Mouse (Mus musculus): ENCODE results near the gene Mdga1. TPM values are rescaled to one million over a fixed set of nuclear protein-coding genes. Genes with fewer than 3 reads are reported as not detected.

Mdga1 gene
- total and polyA plus RNA-seq, 3 experiments: 0.05 TPM; not detected in 1

GRCm38 (mm10) chr17:29920089-29920488, 49.8 kb downstream of the Mdga1 start:
- ATAC-seq (ENCODE audit: extremely low read depth, insufficient number of reproducible peaks, low FRiP score, poor library complexity, severe bottlenecking): no peak
- Histone ChIP-seq H3K4me3 (ENCODE audit: low read depth, low read length) (no peak overlapping the region), H3K4me1 (ENCODE audit: insufficient read depth, low read depth, low read length) (no peaks in the 10 kb centered on the region), H3K36me3 (replicated peaks) (no peaks in the 10 kb centered on the region), H3K27me3 (ENCODE audit: insufficient read depth, low read length) (peaks cover 39% of the 10 kb centered on the region), H3K9me3 (replicated peaks) (no peaks in the 10 kb centered on the region; the same call in 1 of the 2 replicates)
- no peak for DNase-seq (ENCODE audit: low spot score)
- TF ChIP-seq TAL1 (conservative IDR thresholded peaks at IDR 0.05; ENCODE audit: low read depth, low read length) (no peak), POLR2AphosphoS5 (IDR thresholded peaks at IDR 0.05; ENCODE audit: insufficient replicate concordance, low read depth, low read length) (no peak), GATA2 (IDR thresholded peaks at IDR 0.05; ENCODE audit: borderline replicate concordance, low read depth, low read length) (no peak), GATA1 (IDR thresholded peaks at IDR 0.05; ENCODE audit: borderline replicate concordance, low read length) (no peak), CTCF (IDR thresholded peaks at IDR 0.05; ENCODE audit: low read depth, low read length) (no peak)

GRCm38 (mm10) chr17:29919552-29919920, 50.4 kb downstream of the Mdga1 start:
- Histone ChIP-seq H3K27me3 (ENCODE audit: insufficient read depth, low read length) (peaks cover 36% of the 10 kb centered on the region), H3K4me1 (ENCODE audit: insufficient read depth, low read depth, low read length) (no peaks in the 10 kb centered on the region), H3K36me3 (replicated peaks) (no peaks in the 10 kb centered on the region), H3K4me3 (ENCODE audit: low read depth, low read length) (no peak overlapping the region), H3K9me3 (replicated peaks) (no peaks in the 10 kb centered on the region; the same call in 1 of the 2 replicates)
- TF ChIP-seq GATA1 (IDR thresholded peaks at IDR 0.05; ENCODE audit: borderline replicate concordance, low read length): no peak
- TF ChIP-seq POLR2AphosphoS5 (IDR thresholded peaks at IDR 0.05; ENCODE audit: insufficient replicate concordance, low read depth, low read length): no peak
- TF ChIP-seq TAL1 (conservative IDR thresholded peaks at IDR 0.05; ENCODE audit: low read depth, low read length): no peak
- no peak for TF ChIP-seq CTCF (IDR thresholded peaks at IDR 0.05; ENCODE audit: low read depth, low read length)
- TF ChIP-seq GATA2 (IDR thresholded peaks at IDR 0.05; ENCODE audit: borderline replicate concordance, low read depth, low read length): no peak
- ATAC-seq (ENCODE audit: extremely low read depth, insufficient number of reproducible peaks, low FRiP score, poor library complexity, severe bottlenecking) (no peak), DNase-seq (ENCODE audit: low spot score) (no peak)

GRCm38 (mm10) chr17:29918791-29919551, 50.9 kb downstream of the Mdga1 start:
- H3K4me3 ChIP-seq (ENCODE audit: low read depth, low read length): no peak overlapping the region
- no peaks in the 10 kb centered on the region for H3K4me1 ChIP-seq (ENCODE audit: insufficient read depth, low read depth, low read length)
- no peak for ATAC-seq (ENCODE audit: extremely low read depth, insufficient number of reproducible peaks, low FRiP score, poor library complexity, severe bottlenecking)
- no peaks in the 10 kb centered on the region for H3K9me3 ChIP-seq (replicated peaks)
- DNase-seq (ENCODE audit: low spot score): no peak
- H3K27me3 ChIP-seq (ENCODE audit: insufficient read depth, low read length): peaks cover 36% of the 10 kb centered on the region
- TF ChIP-seq CTCF (IDR thresholded peaks at IDR 0.05; ENCODE audit: low read depth, low read length) (no peak), POLR2AphosphoS5 (IDR thresholded peaks at IDR 0.05; ENCODE audit: insufficient replicate concordance, low read depth, low read length) (no peak), TAL1 (conservative IDR thresholded peaks at IDR 0.05; ENCODE audit: low read depth, low read length) (no peak)
- H3K36me3 ChIP-seq (replicated peaks): no peaks in the 10 kb centered on the region

- no peaks in the 10 kb centered on the region for H3K4me1 ChIP-seq (ENCODE audit: insufficient read depth, low read depth, low read length)
- TF ChIP-seq GATA1 (IDR thresholded peaks at IDR 0.05; ENCODE audit: borderline replicate concordance, low read length): no peak
- no peak for TF ChIP-seq GATA2 (IDR thresholded peaks at IDR 0.05; ENCODE audit: borderline replicate concordance, low read depth, low read length)
- no peak for TF ChIP-seq CTCF (IDR thresholded peaks at IDR 0.05; ENCODE audit: low read depth, low read length)
- no peak for TF ChIP-seq TAL1 (conservative IDR thresholded peaks at IDR 0.05; ENCODE audit: low read depth, low read length)
- no peak for TF ChIP-seq POLR2AphosphoS5 (IDR thresholded peaks at IDR 0.05; ENCODE audit: insufficient replicate concordance, low read depth, low read length)
- H3K4me3 ChIP-seq (ENCODE audit: low read depth, low read length): no peak overlapping the region
- DNase-seq (ENCODE audit: low spot score) (no peak), ATAC-seq (ENCODE audit: extremely low read depth, insufficient number of reproducible peaks, low FRiP score, poor library complexity, severe bottlenecking) (no peak)
- peaks cover 44% of the 10 kb centered on the region for H3K27me3 ChIP-seq (ENCODE audit: insufficient read depth, low read length)
- no peaks in the 10 kb centered on the region for H3K9me3 ChIP-seq (replicated peaks)
- H3K36me3 ChIP-seq (replicated peaks): no peaks in the 10 kb centered on the region
Observed at GRCm38 (mm10) chr17:29916968-29917367, 52.9 kb downstream of the Mdga1 start.

- no peaks in the 10 kb centered on the region for H3K9me3 ChIP-seq (replicated peaks)
- no peaks in the 10 kb centered on the region for H3K36me3 ChIP-seq (replicated peaks)
- DNase-seq (ENCODE audit: low spot score) (no peak), ATAC-seq (ENCODE audit: extremely low read depth, insufficient number of reproducible peaks, low FRiP score, poor library complexity, severe bottlenecking) (no peak)
- H3K4me3 ChIP-seq (ENCODE audit: low read depth, low read length): no peak overlapping the region
- no peaks in the 10 kb centered on the region for H3K4me1 ChIP-seq (ENCODE audit: insufficient read depth, low read depth, low read length)
- H3K27me3 ChIP-seq (ENCODE audit: insufficient read depth, low read length): peaks cover 45% of the 10 kb centered on the region
- TF ChIP-seq TAL1 (conservative IDR thresholded peaks at IDR 0.05; ENCODE audit: low read depth, low read length): no peak
- TF ChIP-seq POLR2AphosphoS5 (IDR thresholded peaks at IDR 0.05; ENCODE audit: insufficient replicate concordance, low read depth, low read length): no peak
- no peak for TF ChIP-seq GATA1 (IDR thresholded peaks at IDR 0.05; ENCODE audit: borderline replicate concordance, low read length)
- no peak for TF ChIP-seq CTCF (IDR thresholded peaks at IDR 0.05; ENCODE audit: low read depth, low read length)
- no peak for TF ChIP-seq GATA2 (IDR thresholded peaks at IDR 0.05; ENCODE audit: borderline replicate concordance, low read depth, low read length)
Observed at GRCm38 (mm10) chr17:29915820-29916219, 54.1 kb downstream of the Mdga1 start.

GRCm38 (mm10) chr17:29913301-29913965, 56.5 kb downstream of the Mdga1 start:
- Histone ChIP-seq H3K4me1 (ENCODE audit: insufficient read depth, low read depth, low read length) (no peaks in the 10 kb centered on the region), H3K9me3 (replicated peaks) (no peaks in the 10 kb centered on the region), H3K36me3 (replicated peaks) (no peaks in the 10 kb centered on the region), H3K4me3 (ENCODE audit: low read depth, low read length) (no peak overlapping the region), H3K27me3 (ENCODE audit: insufficient read depth, low read length) (peaks cover 27% of the 10 kb centered on the region)
- DNase-seq (ENCODE audit: low spot score): no peak
- TF ChIP-seq CTCF (IDR thresholded peaks at IDR 0.05; ENCODE audit: low read depth, low read length) (no peak), GATA2 (IDR thresholded peaks at IDR 0.05; ENCODE audit: borderline replicate concordance, low read depth, low read length) (no peak), GATA1 (IDR thresholded peaks at IDR 0.05; ENCODE audit: borderline replicate concordance, low read length) (no peak), TAL1 (conservative IDR thresholded peaks at IDR 0.05; ENCODE audit: low read depth, low read length) (no peak), POLR2AphosphoS5 (IDR thresholded peaks at IDR 0.05; ENCODE audit: insufficient replicate concordance, low read depth, low read length) (no peak)
- no peak for ATAC-seq (ENCODE audit: extremely low read depth, insufficient number of reproducible peaks, low FRiP score, poor library complexity, severe bottlenecking)
